Mouse (Mus musculus) induced T-regulatory cell, adult 2 months (primary cell): Measurements from ENCODE around the gene Rhot1.
"Not testable (repeated sequence)": the region's sequence is repeated elsewhere in the genome, so short reads cannot be mapped to it uniquely, and the experiment has no call there.

Source experiments
- DNase-seq: peaks from one replicate; pipeline ENCODE4 v3.0.0-alpha.2; 2012; ENCODE audit warnings: low read depth

The Rhot1 gene

DNA sequence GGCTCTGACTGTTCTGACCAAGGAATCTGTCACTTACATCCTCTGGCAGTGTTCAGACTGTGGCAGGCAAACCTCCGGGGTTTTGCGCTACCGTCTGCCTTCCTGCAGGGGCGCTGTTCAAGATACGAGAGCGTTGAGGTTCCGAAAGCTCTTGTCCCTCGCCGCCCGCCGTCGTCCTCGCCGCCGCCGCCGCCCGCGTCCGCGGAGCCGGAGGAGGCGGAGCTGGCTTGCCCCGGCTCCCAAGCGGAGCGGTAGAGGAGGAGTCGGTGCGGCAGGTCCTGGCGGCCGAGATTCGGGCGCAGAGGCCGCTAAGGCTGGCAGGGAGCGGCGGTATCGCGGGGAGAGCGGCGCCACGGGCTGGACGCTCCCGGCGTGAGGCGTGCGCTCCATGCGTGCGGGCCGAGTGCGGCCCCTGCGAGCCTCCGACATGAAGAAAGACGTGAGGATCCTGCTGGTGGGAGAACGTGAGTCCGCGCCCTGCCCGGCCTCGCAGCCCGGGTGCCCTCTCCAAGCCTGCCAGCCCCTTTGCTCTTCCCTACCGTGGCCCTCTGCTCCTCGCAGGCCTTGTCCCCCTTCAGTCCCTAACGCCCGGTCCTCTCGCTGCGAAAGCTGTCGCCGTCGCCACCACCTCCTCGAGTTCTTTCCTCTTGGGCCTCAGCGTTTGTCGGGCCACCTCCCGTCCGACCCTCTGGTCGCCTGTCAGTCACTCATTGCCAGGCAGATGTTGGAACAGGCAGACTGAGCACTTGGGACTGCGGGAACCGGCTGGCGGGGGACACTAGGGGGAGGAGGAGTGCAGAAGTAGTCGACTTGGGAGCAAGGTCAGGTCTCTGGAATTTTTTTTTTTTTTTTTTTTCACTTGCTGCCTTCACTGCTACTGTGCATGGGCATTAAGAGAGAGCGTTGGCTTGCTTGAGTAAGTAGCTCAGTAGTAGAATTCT, at the start of gene Rhot1:
Gene Rhot1 (plus strand): TSS at position 160 of the 941 bp plus-strand sequence.
- DNase-seq, result peak; percentile 96

DNA sequence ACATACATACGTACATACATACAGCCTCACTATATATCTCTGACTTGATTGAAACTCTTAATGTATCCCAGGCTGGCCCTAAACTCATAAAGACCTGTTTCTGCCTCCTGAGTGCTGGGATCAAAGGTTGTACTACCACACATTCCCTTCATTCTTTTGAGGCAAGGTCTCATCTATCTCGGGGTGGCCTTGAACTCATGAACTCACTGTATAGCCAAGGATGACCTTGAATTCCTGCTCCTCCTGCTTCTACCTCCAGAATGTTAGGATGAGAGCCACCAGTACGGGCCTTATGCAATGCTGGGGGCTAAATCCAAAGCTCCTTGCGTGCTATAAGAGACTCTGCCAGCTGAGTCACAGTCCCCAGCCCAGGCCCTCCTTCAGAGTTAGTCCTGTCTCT, 47.8 kb upstream of the Rhot1 start:
- DNase-seq, result no peak

GRCm38 (mm10) chr11:80163362-80164116, 45.3 kb upstream of the Rhot1 start:
- DNase-seq, result no peak

GRCm38 (mm10) chr11:80164224-80164623, 44.6 kb upstream of the Rhot1 start:
- DNase-seq, result no peak

DNA sequence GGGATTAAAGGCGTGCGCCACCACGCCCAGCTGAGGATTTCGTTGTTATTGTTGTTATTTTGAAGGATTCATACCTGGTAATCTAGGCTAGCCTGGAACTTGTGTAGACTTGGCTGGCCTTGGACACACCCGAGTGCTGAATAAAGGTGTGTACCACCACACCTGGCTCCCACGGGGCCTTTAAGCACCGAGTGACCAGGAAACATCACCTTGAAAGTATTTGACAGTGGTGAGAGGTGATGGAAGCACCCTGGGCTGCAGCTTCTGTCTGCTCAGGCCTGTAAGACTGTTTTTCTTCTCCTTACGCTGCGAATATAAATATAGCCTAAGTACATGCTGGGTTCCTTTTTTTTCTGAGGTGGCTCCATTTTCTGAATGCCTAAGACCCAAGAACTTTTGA, 40.7 kb upstream of the Rhot1 start:
- no peak for DNase-seq

GRCm38 (mm10) chr11:80168611-80169249, 40.1 kb upstream of the Rhot1 start:
- DNase-seq, result no peak

- no peak for DNase-seq
Observed at GRCm38 (mm10) chr11:80169629-80170028, 39.2 kb upstream of the Rhot1 start.

DNA sequence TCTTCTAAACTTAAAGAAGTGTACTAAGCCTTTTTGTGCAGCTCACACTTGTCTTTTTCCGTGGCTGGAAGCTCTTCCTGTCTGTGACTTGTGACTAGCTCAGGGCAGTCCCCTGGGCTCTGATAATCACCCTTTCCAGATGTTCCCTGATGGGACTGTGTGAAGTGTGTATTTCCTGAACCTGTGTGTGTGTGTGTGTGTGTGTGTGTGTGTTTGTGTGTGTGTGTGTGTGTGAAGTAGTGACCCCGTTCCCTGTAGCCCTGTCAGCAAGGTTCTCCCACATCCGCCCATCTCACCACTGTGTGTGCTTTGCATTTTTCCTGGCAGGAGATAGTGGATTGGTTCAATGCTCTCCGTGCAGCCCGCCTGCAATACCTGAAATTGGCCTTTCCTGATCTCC, 38.5 kb upstream of the Rhot1 start:
- DNase-seq, result no peak

DNA sequence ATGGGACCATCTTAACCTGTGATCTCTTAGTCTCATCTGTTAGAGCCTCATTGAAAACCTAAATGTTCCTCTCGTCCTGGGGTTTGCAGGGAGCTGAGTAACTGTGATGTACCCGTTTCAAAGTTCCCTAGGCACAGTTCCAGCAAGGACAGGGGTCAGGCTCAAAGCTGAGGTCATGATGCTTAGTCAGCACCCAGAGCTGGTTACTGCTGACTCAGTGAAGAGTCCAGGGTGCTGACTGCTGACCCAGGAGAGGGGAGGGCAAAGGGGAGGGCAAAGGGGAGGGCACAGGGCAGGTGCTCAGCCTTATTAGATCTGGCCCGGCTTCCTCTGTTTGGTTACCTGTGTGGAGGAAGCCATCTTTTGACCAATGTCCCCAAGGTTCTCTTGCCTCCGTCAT, 36.9 kb upstream of the Rhot1 start:
- no peak for DNase-seq

DNA sequence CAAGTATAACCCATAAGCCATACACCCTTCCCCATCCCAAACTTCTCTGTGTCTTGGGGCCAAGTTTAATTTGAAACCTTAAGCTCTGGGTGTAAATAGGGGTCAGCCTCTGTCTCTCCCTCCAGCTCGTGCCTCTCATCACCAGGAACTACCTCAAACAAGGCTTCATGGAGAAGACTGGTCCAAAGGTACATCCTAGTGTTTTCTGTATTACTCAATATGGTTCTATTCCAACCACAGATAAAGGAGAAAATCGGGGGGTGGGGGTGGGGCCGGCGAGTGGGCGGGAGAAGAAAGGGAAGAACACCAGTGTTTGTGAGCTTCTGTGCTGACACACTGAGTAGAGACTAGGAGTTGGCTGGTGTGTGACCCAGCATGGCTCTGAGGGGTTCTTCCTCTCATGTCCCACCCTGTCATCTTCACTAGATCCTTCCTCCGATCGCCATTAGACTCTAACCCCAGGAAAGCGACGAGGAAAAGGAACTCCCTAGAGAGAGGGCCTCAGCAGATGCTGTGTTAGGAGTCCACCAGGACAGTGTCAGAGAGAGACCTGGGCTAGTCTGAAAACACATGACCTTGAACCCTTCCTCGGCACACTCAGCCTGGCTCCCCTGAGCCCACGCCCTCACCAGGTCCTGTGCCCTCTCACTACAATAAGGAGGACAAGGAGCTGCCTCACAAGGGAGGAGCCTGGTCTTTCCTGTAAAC, 34.7 kb upstream of the Rhot1 start:
- no peak for DNase-seq

- peak; percentile 32 for DNase-seq
Observed at GRCm38 (mm10) chr11:80176911-80177895, 31.6 kb upstream of the Rhot1 start.

GRCm38 (mm10) chr11:80178316-80178715, 30.5 kb upstream of the Rhot1 start:
- DNase-seq, result no peak

DNA sequence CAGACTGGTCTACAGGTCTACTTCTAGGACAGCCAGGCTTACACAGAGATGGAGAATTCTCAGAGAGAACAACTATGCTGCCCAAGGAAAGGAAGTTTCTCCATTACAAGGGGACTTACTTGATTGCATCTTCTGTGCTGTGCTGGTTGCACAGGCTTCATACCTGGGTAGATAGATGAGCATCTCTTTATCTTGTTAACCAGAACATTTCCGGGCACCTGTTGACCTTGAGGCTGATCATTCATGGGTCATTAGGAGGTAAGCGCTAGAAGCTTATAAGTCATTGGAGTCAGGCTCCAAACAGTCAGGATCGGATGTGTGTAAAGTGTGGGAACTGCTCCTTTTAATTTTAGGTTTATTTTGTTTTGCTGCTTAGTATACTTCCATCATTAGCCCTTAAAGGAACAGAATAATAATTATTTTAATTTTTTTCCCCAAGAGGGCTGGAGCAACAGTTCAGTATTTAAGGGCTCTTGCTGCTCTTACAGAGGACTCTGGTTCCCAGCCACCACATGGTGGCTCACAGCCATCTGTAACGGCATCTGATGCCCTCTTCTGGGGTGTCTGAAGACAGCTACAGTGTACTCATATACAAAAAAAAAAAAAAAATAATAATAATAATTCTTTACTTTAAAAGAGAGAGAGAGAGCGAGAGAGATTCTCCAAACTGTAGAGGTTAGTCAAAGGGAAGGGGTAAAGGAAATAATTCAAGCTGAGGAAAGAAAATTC, 27.6 kb upstream of the Rhot1 start:
- DNase-seq, result no peak

DNA sequence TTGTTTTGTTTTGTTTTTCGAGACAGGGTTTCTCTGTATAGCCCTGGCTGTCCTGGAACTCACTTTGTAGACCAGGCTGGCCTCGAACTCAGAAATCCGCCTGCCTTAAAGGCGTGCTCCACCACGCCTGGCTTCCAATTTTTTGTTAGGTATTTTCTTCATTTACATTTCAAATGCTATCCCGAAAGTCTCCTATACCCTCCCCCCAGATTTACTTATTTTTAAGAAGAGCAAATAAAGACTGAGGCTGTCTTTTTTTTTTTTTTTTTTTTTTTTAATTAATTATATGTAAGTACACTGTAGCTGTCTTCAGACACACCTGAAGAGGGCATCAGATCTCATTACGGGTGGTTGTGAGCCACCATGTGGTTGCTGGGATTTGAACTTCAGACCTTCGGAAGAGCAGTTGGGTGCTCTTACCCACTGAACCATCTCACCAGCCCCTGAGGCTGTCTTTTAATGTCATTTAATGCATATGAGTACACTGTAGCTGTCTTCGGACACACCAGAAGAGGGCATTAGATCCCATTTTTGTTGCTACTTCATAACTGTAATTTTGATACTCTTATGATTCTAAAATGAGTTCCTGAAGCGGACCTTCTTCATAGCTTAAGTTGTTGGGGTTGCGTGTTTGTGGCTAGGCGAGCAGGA, 25.6 kb upstream of the Rhot1 start:
- DNase-seq, result not testable (repeated sequence)

DNA sequence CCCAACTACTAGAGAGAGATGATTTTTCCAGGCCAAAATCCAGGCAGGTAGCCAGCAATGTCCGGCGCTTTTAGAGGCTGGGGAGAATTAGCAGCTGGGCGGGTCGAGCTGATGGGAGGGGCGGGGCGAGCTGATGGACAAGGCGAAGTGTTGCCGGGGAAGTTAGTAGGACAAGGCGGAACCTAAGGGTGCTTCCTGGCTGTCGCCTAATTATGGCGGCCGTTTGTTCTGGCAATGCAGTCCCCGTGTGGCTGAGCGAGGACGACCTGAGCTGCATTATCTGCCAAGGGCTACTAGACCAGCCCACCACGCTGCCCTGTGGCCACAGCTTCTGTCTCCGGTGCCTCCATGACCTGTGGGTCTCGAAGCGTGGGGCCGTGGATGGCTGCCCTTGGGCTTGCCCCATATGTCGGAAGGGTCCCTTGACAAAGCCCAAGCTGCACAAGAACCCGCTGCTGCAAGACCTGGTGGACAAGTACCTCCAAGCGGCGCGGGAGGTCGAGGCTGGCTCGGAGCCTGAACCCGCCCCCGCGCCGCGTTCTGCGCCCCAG, 25.0 kb upstream of the Rhot1 start, which contains the start of gene Rnf135:
Gene Rnf135 (plus strand): TSS at position 147 of the 551 bp plus-strand sequence.
- peak; percentile 84 for DNase-seq

GRCm38 (mm10) chr11:80184531-80185071, 24.2 kb upstream of the Rhot1 start:
- peak; percentile 31 for DNase-seq

GRCm38 (mm10) chr11:80185441-80185976, 23.3 kb upstream of the Rhot1 start:
- not testable (repeated sequence) for DNase-seq

DNA sequence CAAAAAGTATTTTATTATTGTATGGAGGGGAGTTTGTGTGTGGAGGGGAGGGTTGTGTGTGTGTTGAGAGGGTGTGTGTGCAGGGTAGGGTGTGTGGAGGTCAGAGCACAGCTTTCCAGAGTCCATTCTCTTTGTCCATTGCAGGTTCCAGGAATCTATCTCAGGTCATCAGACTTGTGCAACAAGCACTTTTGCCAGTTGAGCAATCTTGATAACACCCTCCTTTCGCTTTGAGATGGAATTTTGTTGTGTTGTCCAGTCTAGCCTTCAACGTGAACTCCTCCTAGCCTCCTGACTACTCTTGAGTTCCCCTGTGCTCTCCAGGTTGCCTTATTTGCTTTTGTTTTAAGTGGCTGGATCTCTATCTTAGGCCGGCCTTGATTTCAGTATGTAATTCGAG, 18.5 kb upstream of the Rhot1 start:
- no peak for DNase-seq
